Mouse (Mus musculus): Measurements from ENCODE around the gene Jarid2. TPM values are rescaled to one million over a fixed set of nuclear protein-coding genes. Genes with fewer than 3 reads are reported as not detected.
A peak's percentile ranks its signal among the peaks of the same experiment; 100 is the strongest.
"Not testable (repeated sequence)": the region's sequence is repeated elsewhere in the genome, so short reads cannot be mapped to it uniquely, and the experiment has no call there.

The Jarid2 gene
- polyA plus RNA-seq, 1 experiment from 2014 or later, result 24.2 TPM

DNA sequence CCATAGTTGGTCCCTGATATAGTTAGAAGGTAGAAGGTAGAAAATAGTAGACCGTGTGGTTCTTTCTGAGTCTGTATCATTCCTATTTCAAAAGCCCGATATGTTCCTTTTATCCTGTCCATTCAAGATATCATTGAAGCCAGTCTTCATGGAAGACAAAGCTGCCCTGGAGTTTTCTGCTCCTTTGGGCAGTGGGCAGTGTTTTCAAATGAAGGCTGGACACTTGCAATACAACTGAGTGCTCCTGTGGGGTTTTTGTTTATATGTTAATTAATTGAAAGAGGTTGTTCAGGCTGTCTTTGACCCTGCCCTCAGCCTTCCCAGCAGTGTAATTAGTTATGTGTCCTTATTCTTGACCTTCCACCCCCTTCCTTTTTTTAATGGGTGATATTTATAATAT is 122.2 kb downstream of the Jarid2 start:
- Histone ChIP-seq H3K4me1 (peaks cover 20% of the 10 kb centered on the region), H3K4me3 (no peak overlapping the region), H3K27ac (replicated peaks) (no peak overlapping the region), H3K9ac (no peak overlapping the region), H3K9me3 (no peaks in the 10 kb centered on the region), H3K4me2 (no peak overlapping the region), H3K36me3 (peaks cover 31% of the 10 kb centered on the region), H3K27me3 (replicated peaks) (no peaks in the 10 kb centered on the region)
- ATAC-seq (ENCODE audit: extremely low read depth, insufficient number of reproducible peaks, low FRiP score, low TSS enrichment), result no peak
- 80% methylated on average over 2 of the region's 2 CpGs for WGBS

DNA sequence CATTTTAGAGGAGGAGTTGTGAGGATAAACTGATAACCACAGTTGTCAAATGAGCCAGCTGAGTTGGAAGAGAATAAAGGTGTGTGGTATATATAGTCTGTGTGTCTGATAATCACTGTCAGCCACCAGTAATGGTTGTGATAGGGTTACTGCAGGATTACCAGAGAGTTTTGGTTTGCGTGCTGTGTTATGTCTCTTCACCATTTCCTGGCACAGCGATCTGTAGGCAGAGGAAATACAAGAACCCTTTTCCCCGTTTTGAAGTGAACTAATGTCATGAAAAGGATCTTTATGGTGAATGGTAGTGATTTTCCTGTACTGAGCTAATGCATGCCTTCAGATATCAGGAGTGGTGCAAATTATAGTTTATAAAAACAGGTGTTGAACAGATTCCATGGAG is 122.8 kb downstream of the Jarid2 start:
- no peak overlapping the region for H3K27ac ChIP-seq (replicated peaks)
- ATAC-seq (ENCODE audit: extremely low read depth, insufficient number of reproducible peaks, low FRiP score, low TSS enrichment), result no peak
- peaks cover 26% of the 10 kb centered on the region for H3K4me1 ChIP-seq
- H3K36me3 ChIP-seq, result peaks cover 31% of the 10 kb centered on the region
- H3K4me3 ChIP-seq, result no peak overlapping the region
- no peaks in the 10 kb centered on the region for H3K9me3 ChIP-seq
- 0 out of 2 replicates have a peak overlapping the region, but pooled peaks have one; percentile 28 for H3K9ac ChIP-seq
- WGBS, result 65% methylated on average over 3 of the region's 3 CpGs
- H3K4me2 ChIP-seq, result no peak overlapping the region
- H3K27me3 ChIP-seq (replicated peaks), result no peaks in the 10 kb centered on the region

DNA sequence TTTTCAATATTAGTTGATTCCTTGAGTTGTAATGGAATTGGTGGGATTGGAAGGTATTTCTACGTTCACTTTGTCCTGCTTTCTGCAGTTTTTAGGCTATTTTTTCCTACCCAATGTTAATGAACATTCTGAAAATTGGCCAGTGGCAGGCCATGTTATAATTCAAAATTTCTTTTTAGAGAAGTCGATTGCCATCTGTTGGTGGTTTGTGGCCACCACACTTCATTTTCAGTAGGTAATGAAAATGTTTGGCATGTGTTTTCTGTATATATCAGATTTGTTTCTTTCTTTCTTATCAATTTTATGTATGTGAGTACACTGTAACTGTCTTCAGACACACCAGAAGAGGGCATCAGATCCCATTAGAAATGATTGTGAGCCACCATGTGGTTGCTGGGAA is 136.3 kb downstream of the Jarid2 start:
- Histone ChIP-seq H3K9ac (no peak overlapping the region), H3K4me2 (no peak overlapping the region), H3K27me3 (replicated peaks) (no peaks in the 10 kb centered on the region), H3K9me3 (no peaks in the 10 kb centered on the region), H3K4me1 (peaks cover 52% of the 10 kb centered on the region), H3K4me3 (no peak overlapping the region), H3K36me3 (no peaks in the 10 kb centered on the region), H3K27ac (replicated peaks) (no peak overlapping the region)
- 89% methylated on average over 2 of the region's 2 CpGs for WGBS
- ATAC-seq (ENCODE audit: extremely low read depth, insufficient number of reproducible peaks, low FRiP score, low TSS enrichment), result no peak

DNA sequence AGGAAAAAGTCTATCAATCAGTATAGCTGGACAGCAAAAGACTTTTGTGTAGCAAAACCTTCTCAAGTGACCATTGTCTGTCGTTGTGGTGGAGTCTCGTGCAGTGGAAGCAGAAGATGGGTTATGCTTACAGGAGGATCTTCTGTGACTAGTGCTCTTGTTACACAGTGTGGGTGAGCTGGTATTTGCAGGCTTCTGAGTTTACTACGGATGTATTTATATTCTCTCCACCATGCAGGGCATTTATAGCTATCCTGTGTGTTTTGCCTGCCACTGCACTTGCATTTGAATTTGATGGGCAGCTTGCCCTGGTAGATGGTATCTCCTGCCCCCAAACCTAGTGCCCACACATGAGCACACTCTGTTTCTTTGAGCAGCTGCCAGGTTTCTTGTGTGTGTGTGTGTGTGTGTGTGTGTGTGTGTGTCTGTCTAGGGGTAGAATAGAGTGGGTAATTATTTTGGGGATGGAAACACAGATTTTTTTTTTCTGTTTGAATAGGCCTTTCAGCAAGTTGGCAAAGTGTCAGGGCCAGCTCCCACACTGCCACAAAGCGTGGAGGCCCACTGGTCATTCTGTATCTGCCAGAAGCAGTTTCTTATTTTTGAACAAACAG is 138.9 kb downstream of the Jarid2 start:
- Histone ChIP-seq H3K4me3 (no peak overlapping the region), H3K27ac (replicated peaks) (no peak overlapping the region), H3K27me3 (replicated peaks) (no peaks in the 10 kb centered on the region), H3K4me1 (peaks cover 46% of the 10 kb centered on the region), H3K9ac (no peak overlapping the region), H3K36me3 (no peaks in the 10 kb centered on the region), H3K4me2 (no peak overlapping the region), H3K9me3 (no peaks in the 10 kb centered on the region)
- ATAC-seq (ENCODE audit: extremely low read depth, insufficient number of reproducible peaks, low FRiP score, low TSS enrichment), result no peak
- WGBS, result 58% methylated on average over 4 of the region's 4 CpGs

DNA sequence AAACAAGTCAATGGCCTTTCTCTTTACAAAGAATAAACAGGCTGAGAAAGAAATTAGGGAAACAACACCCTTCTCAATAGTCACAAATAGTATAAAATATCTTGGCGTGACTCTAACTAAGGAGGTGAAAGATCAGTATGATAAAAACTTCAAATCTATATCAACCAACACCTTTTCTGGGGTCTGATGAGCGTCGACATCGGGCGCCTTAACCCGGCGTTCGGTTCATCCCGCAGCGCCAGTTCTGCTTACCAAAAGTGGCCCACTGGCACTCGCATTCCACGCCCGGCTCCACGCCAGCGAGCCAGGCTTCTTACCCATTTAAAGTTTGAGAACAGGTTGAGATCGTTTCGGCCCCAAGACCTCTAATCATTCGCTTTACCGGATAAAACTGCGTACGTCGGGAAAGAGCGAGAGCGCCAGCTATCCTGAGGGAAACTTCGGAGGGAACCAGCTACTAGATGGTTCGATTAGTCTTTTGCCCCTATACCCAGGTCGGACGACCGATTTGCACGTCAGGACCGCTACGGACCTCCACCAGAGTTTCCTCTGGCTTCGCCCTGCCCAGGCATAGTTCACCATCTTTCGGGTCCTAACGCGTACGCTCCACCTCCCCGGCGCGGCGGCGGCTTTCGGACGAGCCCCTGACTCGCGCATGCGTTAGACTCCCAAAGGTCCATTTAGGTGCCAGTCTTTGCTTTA is 140.3 kb downstream of the Jarid2 start:
- H3K4me3 ChIP-seq, result not testable (repeated sequence)
- WGBS, result 71% methylated on average over 47 of the region's 47 CpGs

DNA sequence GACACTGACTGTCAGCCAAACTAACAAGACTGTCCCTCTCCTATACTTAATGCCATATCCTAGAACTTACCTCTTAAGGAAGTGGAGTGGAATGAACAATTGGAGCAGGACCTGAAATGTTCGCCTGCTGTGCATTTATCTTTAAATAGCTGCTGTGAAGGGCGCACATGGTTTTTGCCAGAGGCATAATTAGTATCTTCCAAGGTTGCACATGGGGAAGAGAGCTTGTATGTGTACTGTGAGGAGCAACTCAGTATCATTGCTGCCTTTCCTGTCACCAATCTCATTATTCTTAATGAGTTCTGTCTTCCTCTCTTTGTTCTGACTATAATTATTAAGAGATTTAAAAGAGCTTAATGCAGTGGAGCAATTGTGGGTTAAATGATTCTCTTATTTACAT is 147.5 kb downstream of the Jarid2 start:
- no peaks in the 10 kb centered on the region for H3K9me3 ChIP-seq
- H3K27me3 ChIP-seq (replicated peaks), result no peaks in the 10 kb centered on the region
- WGBS, result 56% methylated on average over 2 of the region's 2 CpGs
- no peak overlapping the region for H3K4me2 ChIP-seq
- peaks cover 58% of the 10 kb centered on the region for H3K4me1 ChIP-seq
- H3K4me3 ChIP-seq, result no peak overlapping the region
- no peak for ATAC-seq (ENCODE audit: extremely low read depth, insufficient number of reproducible peaks, low FRiP score, low TSS enrichment)
- H3K27ac ChIP-seq (replicated peaks), result no peak overlapping the region
- no peak overlapping the region for H3K9ac ChIP-seq
- H3K36me3 ChIP-seq, result peaks cover 18% of the 10 kb centered on the region

More for the DNA sequence above, 140.3 kb downstream of the Jarid2 start:
- not testable (repeated sequence) for H3K9me3 ChIP-seq; H3K27ac ChIP-seq (replicated peaks); H3K4me2 ChIP-seq; H3K9ac ChIP-seq; H3K36me3 ChIP-seq; H3K27me3 ChIP-seq (replicated peaks)
- peaks cover 45% of the 10 kb centered on the region for H3K4me1 ChIP-seq
- peak; percentile 100 for ATAC-seq (ENCODE audit: extremely low read depth, insufficient number of reproducible peaks, low FRiP score, low TSS enrichment)

DNA sequence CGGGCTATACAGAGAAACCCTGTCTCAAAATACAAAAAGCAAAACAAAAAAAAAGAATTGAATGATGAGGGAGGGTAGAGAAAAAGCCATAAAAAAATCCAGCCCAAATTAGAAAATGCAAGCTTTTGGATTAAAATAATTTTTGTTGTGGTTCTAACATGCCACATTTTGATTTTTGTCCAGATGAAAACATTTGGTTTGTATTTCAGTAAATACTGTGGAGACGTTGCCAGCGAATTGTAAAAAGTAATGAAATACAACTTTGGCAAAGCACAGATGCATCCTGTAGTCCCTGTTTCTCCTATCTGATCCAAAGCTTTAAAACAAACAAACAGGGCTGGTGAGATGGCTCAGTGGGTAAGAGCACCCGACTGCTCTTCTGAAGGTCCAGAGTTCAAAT is 151.7 kb downstream of the Jarid2 start:
- Histone ChIP-seq H3K9me3 (no peaks in the 10 kb centered on the region), H3K4me3 (no peak overlapping the region), H3K4me2 (no peak overlapping the region), H3K9ac (no peak overlapping the region), H3K4me1 (peaks cover 44% of the 10 kb centered on the region), H3K27ac (replicated peaks) (peak overlapping the region; percentile 51), H3K27me3 (replicated peaks) (no peaks in the 10 kb centered on the region), H3K36me3 (peaks cover 9% of the 10 kb centered on the region)
- ATAC-seq (ENCODE audit: extremely low read depth, insufficient number of reproducible peaks, low FRiP score, low TSS enrichment), result no peak
- WGBS, result 83% methylated on average over 4 of the region's 4 CpGs

DNA sequence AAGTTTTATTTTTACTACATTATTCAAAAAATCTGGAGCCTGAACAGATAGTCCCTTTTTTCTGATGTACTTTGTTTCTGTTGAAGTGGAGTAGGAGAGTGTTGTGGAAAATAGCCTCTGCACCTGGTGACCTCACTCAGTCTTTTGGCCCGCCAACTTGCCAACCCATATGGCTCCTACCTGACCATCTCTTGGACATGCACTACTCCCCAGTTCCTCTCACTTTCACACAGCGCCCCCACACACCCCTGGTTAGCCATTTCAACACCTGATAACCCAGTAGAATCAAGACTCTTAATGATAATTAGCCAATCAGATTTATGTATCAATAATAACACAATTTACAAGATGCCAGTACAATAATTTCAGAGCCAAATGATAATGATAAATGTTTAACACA is 156.9 kb downstream of the Jarid2 start:
- H3K4me3 ChIP-seq, result no peak overlapping the region
- no peaks in the 10 kb centered on the region for H3K9me3 ChIP-seq
- H3K27ac ChIP-seq (replicated peaks), result no peak overlapping the region
- H3K9ac ChIP-seq, result no peak overlapping the region
- peaks cover 22% of the 10 kb centered on the region for H3K36me3 ChIP-seq
- H3K4me2 ChIP-seq, result no peak overlapping the region
- WGBS, result 84% methylated on average over 2 of the region's 2 CpGs
- peaks cover 8% of the 10 kb centered on the region for H3K4me1 ChIP-seq
- H3K27me3 ChIP-seq (replicated peaks), result no peaks in the 10 kb centered on the region
- ATAC-seq (ENCODE audit: extremely low read depth, insufficient number of reproducible peaks, low FRiP score, low TSS enrichment), result no peak

DNA sequence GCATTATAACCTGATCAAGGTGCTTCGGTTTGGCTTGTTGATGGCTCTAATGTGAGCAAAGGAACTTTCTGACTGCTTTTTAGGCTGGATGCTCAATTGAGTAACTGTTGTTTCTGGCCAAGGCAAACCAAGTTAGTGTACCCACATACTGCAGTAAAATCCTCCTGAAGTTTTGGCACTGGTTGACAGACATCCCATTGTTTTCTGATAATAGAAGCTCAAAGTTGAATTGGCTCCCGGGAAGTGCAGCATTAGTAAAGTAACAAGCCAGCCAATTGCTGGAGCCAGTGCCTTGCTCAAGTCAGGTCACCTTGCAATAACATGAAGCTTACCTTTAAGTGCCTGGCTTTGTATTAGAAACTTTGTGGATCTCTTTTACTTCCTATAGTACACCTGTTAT is 161.3 kb downstream of the Jarid2 start:
- 73% methylated on average over 2 of the region's 2 CpGs for WGBS
- no peak overlapping the region for H3K4me3 ChIP-seq
- no peak overlapping the region for H3K27ac ChIP-seq (replicated peaks)

DNA sequence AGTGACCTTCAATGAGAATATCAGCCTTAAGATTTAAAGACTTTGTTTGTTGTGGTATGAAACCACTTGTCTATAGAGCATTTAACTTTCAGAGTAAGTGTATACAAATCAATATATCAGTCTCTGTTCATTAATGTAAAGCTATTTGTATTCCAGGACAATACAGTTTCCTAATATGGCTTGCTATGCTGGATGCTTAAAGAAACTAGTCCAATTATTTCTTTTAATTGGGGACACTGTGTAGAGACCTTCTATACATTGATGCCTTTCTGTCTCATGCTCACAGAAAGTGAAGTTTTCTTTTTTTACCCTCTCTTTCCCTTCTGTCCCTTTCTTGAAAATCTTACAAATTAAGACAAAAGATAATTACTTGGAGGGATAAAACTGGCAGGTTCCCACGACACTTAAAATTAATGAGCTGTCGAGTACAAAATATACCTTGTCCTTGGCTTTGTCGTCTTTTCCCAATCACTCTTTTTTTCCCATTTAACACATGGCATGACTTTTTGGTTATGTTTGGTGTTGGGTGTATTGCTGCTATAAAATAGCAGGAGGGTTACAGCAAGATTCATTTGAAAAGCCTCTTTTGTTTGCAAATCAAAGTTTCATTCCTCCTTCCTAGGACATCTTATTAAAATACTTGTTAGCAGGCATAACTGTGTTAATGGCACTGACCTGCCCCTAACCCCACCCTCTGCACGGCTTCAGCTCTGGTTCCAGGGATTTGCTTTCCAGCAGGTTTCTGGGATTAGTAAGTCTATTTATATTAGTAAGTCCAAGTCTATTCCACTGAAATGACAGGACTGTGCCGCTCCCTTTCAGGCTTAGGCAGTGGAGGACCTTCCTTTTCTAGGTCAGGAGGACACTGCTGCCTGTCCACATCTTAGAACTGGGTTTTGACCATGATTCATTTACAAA is 162.8 kb downstream of the Jarid2 start:
- Histone ChIP-seq H3K4me1 (peaks cover 24% of the 10 kb centered on the region), H3K27me3 (replicated peaks) (no peaks in the 10 kb centered on the region), H3K4me3 (no peak overlapping the region), H3K9ac (no peak overlapping the region), H3K9me3 (no peaks in the 10 kb centered on the region), H3K27ac (replicated peaks) (peak overlapping the region; percentile 9; the same call in 1 of the 2 replicates), H3K36me3 (peaks cover 40% of the 10 kb centered on the region), H3K4me2 (no peak overlapping the region)
- 70% methylated on average over 5 of the region's 5 CpGs for WGBS
- no peak for ATAC-seq (ENCODE audit: extremely low read depth, insufficient number of reproducible peaks, low FRiP score, low TSS enrichment)

More for the DNA sequence above, 161.3 kb downstream of the Jarid2 start:
- Histone ChIP-seq H3K4me2 (no peak overlapping the region), H3K36me3 (peaks cover 30% of the 10 kb centered on the region), H3K9ac (no peak overlapping the region), H3K27me3 (replicated peaks) (no peaks in the 10 kb centered on the region), H3K4me1 (peaks cover 24% of the 10 kb centered on the region), H3K9me3 (no peaks in the 10 kb centered on the region)
- ATAC-seq (ENCODE audit: extremely low read depth, insufficient number of reproducible peaks, low FRiP score, low TSS enrichment), result no peak

DNA sequence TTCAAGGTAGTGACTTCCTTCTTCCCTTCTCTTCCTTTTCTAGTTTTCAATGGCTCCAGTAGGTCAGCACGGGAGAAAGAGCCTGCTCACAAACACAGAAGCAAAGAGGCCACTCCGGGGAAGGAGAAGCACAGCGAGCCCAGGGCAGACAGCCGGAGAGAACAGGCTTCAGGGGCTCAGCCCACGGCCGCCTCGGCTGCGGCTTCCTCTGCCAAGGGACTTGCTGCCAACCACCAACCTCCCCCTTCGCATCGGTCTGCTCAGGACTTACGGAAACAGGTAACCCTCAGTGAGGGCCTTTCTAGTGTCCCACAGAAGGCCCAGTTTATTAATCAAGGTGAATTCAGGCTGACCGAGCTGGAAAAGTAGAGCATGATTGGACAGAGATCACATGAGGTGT is 166.9 kb downstream of the Jarid2 start:
- Histone ChIP-seq H3K9me3 (no peaks in the 10 kb centered on the region), H3K9ac (no peak overlapping the region), H3K36me3 (peaks cover 56% of the 10 kb centered on the region), H3K27me3 (replicated peaks) (no peaks in the 10 kb centered on the region), H3K4me3 (no peak overlapping the region), H3K4me1 (peaks cover 16% of the 10 kb centered on the region), H3K4me2 (no peak overlapping the region), H3K27ac (replicated peaks) (no peak overlapping the region)
- WGBS, result 92% methylated on average over 12 of the region's 12 CpGs
- ATAC-seq (ENCODE audit: extremely low read depth, insufficient number of reproducible peaks, low FRiP score, low TSS enrichment), result no peak

All from heart, embryonic 13.5 days (tissue).